Mouse (Mus musculus): ENCODE measurements at regions not wholly inside any gene's neighbourhood (a gene's known extent, or its start where the extent isn't known, plus 50 kb on each side); places are given as distances from the start of the nearest gene placed in this dataset.

GRCm38 (mm10) chr2:57185151-57185550, 52.3 kb upstream of the Gpd2 start:
- DNase-seq (ENCODE audit: low spot score in 2 of 2), result no peak

DNA sequence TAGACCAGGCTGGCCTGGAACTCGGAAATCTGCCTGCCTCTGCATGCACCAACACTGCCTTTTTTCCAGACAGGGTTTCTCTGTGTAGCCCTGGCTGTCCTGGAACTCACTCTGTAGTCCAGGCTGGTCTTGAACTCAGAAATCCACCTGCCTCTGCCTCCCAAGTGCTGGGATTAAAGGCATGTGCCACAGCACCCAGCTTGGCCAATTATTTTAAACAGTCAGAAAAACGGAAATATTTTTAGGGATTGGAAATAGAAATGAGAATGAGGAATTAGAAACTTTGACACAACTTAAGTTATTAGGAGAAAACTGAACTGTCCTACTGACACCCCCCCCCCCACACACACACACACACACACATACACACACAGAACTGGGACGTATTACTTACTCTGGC, 54.3 kb upstream of the Gpd2 start:
- peak in 1 of 2 experiments; percentile 15 for DNase-seq (ENCODE audit: low spot score in 2 of 2)

- DNase-seq (ENCODE audit: low spot score in 2 of 2), result peak; percentile 87 to 96
Measured at GRCm38 (mm10) chr2:57181692-57182541, 55.5 kb upstream of the Gpd2 start.

DNA sequence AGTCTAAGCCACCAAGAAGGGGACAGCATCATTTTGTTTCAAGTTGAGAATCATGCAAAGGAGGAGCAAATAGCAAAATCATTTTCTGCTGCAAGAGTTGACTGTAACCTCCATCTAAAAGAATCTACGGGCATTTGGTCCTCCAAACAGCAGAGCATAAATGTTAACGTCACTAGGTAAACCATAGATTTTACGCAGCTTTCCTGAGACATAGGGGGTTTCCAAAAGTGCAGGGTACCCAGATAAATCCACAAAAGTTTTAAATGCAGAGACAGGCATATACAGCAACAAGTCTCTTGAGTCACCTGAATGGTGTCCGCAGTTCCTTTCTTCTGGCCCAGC, 56.1 kb upstream of the Gpd2 start:
- no peak for DNase-seq (ENCODE audit: low spot score in 2 of 2)

DNA sequence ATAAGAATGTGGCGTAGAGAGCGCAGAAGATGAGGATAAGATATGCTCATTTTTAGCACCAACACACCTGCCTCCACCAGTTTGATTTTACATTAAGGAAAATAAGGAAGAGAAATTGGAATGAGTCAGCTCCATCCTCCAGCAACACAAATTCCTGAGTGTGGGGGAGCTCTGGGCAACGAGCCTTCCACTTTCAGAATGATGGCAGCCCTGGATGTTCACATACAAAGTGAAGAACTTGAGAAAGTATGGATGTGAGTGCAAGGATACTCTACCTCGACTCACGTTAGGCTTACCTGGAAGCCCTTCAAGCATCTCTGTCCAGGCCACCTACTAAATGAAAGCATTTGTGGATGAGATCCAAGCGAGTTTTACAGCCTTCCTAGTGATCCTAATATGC, 54.3 kb upstream of the Nr4a2 start:
- peak in 1 of 2 experiments; percentile 51 for DNase-seq (ENCODE audit: low spot score in 2 of 2)

- no peak for DNase-seq (ENCODE audit: low spot score in 2 of 2)
Measured at GRCm38 (mm10) chr2:57176547-57176946, 52.7 kb upstream of the Nr4a2 start.

DNA sequence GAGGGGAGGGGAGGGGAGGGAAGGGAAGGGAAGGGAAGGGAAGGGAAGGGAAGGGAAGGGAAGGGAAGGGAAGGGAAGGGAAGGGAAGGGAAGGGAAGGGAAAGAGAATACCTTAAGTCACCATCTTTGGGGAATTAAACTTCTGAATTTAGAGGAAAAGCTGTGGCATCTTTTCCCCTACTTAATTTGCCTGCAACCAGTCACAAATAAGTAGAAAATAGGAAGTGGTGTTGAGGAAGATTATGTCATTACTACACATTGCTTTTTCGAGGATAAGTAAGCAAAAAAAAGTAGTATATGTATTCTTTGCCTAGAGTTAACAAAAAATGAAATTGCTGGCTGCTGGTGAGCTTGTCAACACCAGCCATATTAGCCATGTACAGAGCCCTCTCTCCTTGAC, 51.4 kb upstream of the Nr4a2 start:
- DNase-seq (ENCODE audit: low spot score in 2 of 2), result no peak

Measured in left cerebral cortex, adult 9 months (tissue).